Comparison of ENCODE assay signal across 8 mouse cellular contexts in genomic region chrX:85776544-85777087, GRCm38 (mm10). TPM values are rescaled to one million over a fixed set of nuclear protein-coding genes. Genes with fewer than 3 reads are reported as not detected.
A peak's percentile ranks its signal among the peaks of the same experiment; 100 is the strongest.
DNase-seq lines count a peak whose midpoint lies in the region; ATAC-seq lines count a peak whose summit lies in the region.

Gk (minus strand) TSS chrX:85776819.

- intact Hi-C loops in gastrocnemius, postnatal 14 days (cut with DNase I; ENCODE audit: low total_unique reads) = no loop called here
- intact Hi-C loops in left cerebral cortex, postnatal 10 days (cut with DNase I) = loop anchor here (10.0 kb wide), 1 partner anchor 98 kb away; the partner anchor contains the start of gene 5430427O19Rik

- DNase-seq in adrenal gland, adult (ENCODE audit: inconsistent age in 2 of 2, low spot score in 1 of 2) = peak; percentile 98
- peak; percentile 93 for DNase-seq in embryo, embryonic 10.5 days (ENCODE audit: low spot score)
- peak; percentile 96 for DNase-seq in gastrocnemius, postnatal 14 days
- peak; percentile 94 to 97 for DNase-seq in left cerebral cortex, postnatal 10 days (ENCODE audit: extremely low spot score in 1 of 2, low spot score in 2 of 2)
- DNase-seq in right cerebral cortex, postnatal 25 days = peak; percentile 95
- DNase-seq in urinary bladder, postnatal 4 days (ENCODE audit: low spot score in 2 of 2) = peak; percentile 95 to 96

- peak; percentile 92 for ATAC-seq in inflammation-experienced regulatory T-cells, adult 6 months
- peak; percentile 90 for ATAC-seq in megakaryocyte-erythroid progenitor cell, adult 5-6 weeks (replicated peaks; ENCODE audit: low FRiP score, low TSS enrichment, poor library complexity, severe bottlenecking)

RNA-seq across cellular contexts. Expression of gene Gk, which starts in this region (rescaled TPM):
- total RNA-seq in gastrocnemius, postnatal 14 days (2021) = 1 to 10 TPM; 2.2 to 2.5 TPM
- polyA plus RNA-seq in inflammation-experienced regulatory T-cells, adult 6 months (2017; shearing (Covaris generic)) = 1 to 10 TPM; 2.5 to 3.3 (median 3.2) TPM
- total RNA-seq in left cerebral cortex, postnatal 10 days (2021) = 10 to 100 TPM; 22.8 to 27.2 TPM
- total RNA-seq in megakaryocyte-erythroid progenitor cell, adult 5-6 weeks (2014; fragmentation: Nextera tagmentation) = 14.1 and 15.3 TPM in 2 replicates
- 11.0 and 13.8 TPM in 2 replicates for total RNA-seq in megakaryocyte-erythroid progenitor cell, adult 5-6 weeks (2017)

Comparison
In these comparisons a context has a peak if more than half of its experiments do, and no peak if none do; other contexts are left out.
1. Peak in every context shown above with its lines: DNase-seq and ATAC-seq.